Mouse (Mus musculus): ENCODE data around the gene Vnn3. TPM values are rescaled to one million over a fixed set of nuclear protein-coding genes. Genes with fewer than 3 reads are reported as not detected.

The Vnn3 gene
- total and polyA plus RNA-seq, 2 experiments from 2014 or later = 0.08 TPM; not detected in 1

GRCm38 (mm10) chr10:23852096-23852495, 834 bp downstream of the Vnn3 start:
- ATAC-seq (ENCODE audit: insufficient read depth, low read depth) (no peak), DNase-seq (ENCODE audit: low spot score) (no peak)
- H3K9me3 ChIP-seq (replicated peaks; ENCODE audit: control insufficient read depth, low read length) = no peaks in the 10 kb centered on the region
- H3K36me3 ChIP-seq (replicated peaks; ENCODE audit: control insufficient read depth, insufficient read depth, low read length) = no peaks in the 10 kb centered on the region
- H3K4me1 ChIP-seq (ENCODE audit: control insufficient read depth, insufficient read depth) = no peaks in the 10 kb centered on the region
- H3K9ac ChIP-seq (replicated peaks; ENCODE audit: low read depth, low read length) = no peak overlapping the region
- WGBS = 75% methylated on average over 2 of the region's 2 CpGs
- H3K27ac ChIP-seq (ENCODE audit: low read depth) = no peak overlapping the region
- no peak overlapping the region for H3K4me2 ChIP-seq (ENCODE audit: low read depth, low read length)
- no peaks in the 10 kb centered on the region for H3K27me3 ChIP-seq (ENCODE audit: control insufficient read depth, insufficient read depth, low read length)
- TF ChIP-seq EP300 (IDR thresholded peaks at IDR 0.05; ENCODE audit: low read depth) (no peak), CTCF (IDR thresholded peaks at IDR 0.05; ENCODE audit: low read depth) (no peak)
- H3K4me3 ChIP-seq (ENCODE audit: low read depth, low read length) = no peak overlapping the region

GRCm38 (mm10) chr10:23864362-23865312, 13.4 kb downstream of the Vnn3 start:
- 70% methylated on average over 9 of the region's 9 CpGs for WGBS
- H3K4me3 ChIP-seq (ENCODE audit: low read depth, low read length) = no peak overlapping the region
- no peaks in the 10 kb centered on the region for H3K36me3 ChIP-seq (replicated peaks; ENCODE audit: control insufficient read depth, insufficient read depth, low read length)
- H3K4me2 ChIP-seq (ENCODE audit: low read depth, low read length) = no peak overlapping the region
- H3K27me3 ChIP-seq (ENCODE audit: control insufficient read depth, insufficient read depth, low read length) = no peaks in the 10 kb centered on the region
- TF ChIP-seq EP300 (IDR thresholded peaks at IDR 0.05; ENCODE audit: low read depth) (no peak), CTCF (IDR thresholded peaks at IDR 0.05; ENCODE audit: low read depth) (no peak)
- peaks cover 12% of the 10 kb centered on the region for H3K9me3 ChIP-seq (replicated peaks; ENCODE audit: control insufficient read depth, low read length)
- H3K9ac ChIP-seq (replicated peaks; ENCODE audit: low read depth, low read length) = no peak overlapping the region
- H3K4me1 ChIP-seq (ENCODE audit: control insufficient read depth, insufficient read depth) = no peaks in the 10 kb centered on the region
- ATAC-seq (ENCODE audit: insufficient read depth, low read depth) (no peak), DNase-seq (ENCODE audit: low spot score) (no peak)
- no peak overlapping the region for H3K27ac ChIP-seq (ENCODE audit: low read depth)

- DNase-seq (ENCODE audit: low spot score) (no peak), ATAC-seq (ENCODE audit: insufficient read depth, low read depth) (no peak)
- no peak overlapping the region for H3K4me2 ChIP-seq (ENCODE audit: low read depth, low read length)
- WGBS = 80% methylated on average over 6 of the region's 6 CpGs
- H3K36me3 ChIP-seq (replicated peaks; ENCODE audit: control insufficient read depth, insufficient read depth, low read length) = no peaks in the 10 kb centered on the region
- no peaks in the 10 kb centered on the region for H3K27me3 ChIP-seq (ENCODE audit: control insufficient read depth, insufficient read depth, low read length)
- H3K9me3 ChIP-seq (replicated peaks; ENCODE audit: control insufficient read depth, low read length) = no peaks in the 10 kb centered on the region
- H3K4me3 ChIP-seq (ENCODE audit: low read depth, low read length) = no peak overlapping the region
- H3K9ac ChIP-seq (replicated peaks; ENCODE audit: low read depth, low read length) = no peak overlapping the region
- no peak overlapping the region for H3K27ac ChIP-seq (ENCODE audit: low read depth)
- no peaks in the 10 kb centered on the region for H3K4me1 ChIP-seq (ENCODE audit: control insufficient read depth, insufficient read depth)
- no peak for TF ChIP-seq EP300 (IDR thresholded peaks at IDR 0.05; ENCODE audit: low read depth)
Measured at GRCm38 (mm10) chr10:23880695-23881094, 29.4 kb downstream of the Vnn3 start.

GRCm38 (mm10) chr10:23884910-23885309, 33.6 kb downstream of the Vnn3 start:
- Histone ChIP-seq H3K4me3 (ENCODE audit: low read depth, low read length) (no peak overlapping the region), H3K4me2 (ENCODE audit: low read depth, low read length) (no peak overlapping the region), H3K9ac (replicated peaks; ENCODE audit: low read depth, low read length) (no peak overlapping the region), H3K4me1 (ENCODE audit: control insufficient read depth, insufficient read depth) (no peaks in the 10 kb centered on the region), H3K27ac (ENCODE audit: low read depth) (no peak overlapping the region), H3K36me3 (replicated peaks; ENCODE audit: control insufficient read depth, insufficient read depth, low read length) (no peaks in the 10 kb centered on the region), H3K27me3 (ENCODE audit: control insufficient read depth, insufficient read depth, low read length) (no peaks in the 10 kb centered on the region), H3K9me3 (replicated peaks; ENCODE audit: control insufficient read depth, low read length) (no peaks in the 10 kb centered on the region)
- 89% methylated on average over 1 of the region's 1 CpGs for WGBS
- DNase-seq (ENCODE audit: low spot score) (no peak), ATAC-seq (ENCODE audit: insufficient read depth, low read depth) (no peak)
- TF ChIP-seq CTCF (IDR thresholded peaks at IDR 0.05; ENCODE audit: low read depth) = no peak
- TF ChIP-seq EP300 (IDR thresholded peaks at IDR 0.05; ENCODE audit: low read depth) = no peak

GRCm38 (mm10) chr10:23886060-23886459, 34.8 kb downstream of the Vnn3 start:
- WGBS = 73% methylated on average over 3 of the region's 3 CpGs
- no peak for TF ChIP-seq EP300 (IDR thresholded peaks at IDR 0.05; ENCODE audit: low read depth)
- no peak for TF ChIP-seq CTCF (IDR thresholded peaks at IDR 0.05; ENCODE audit: low read depth)
- ATAC-seq (ENCODE audit: insufficient read depth, low read depth) (no peak), DNase-seq (ENCODE audit: low spot score) (no peak)
- no peaks in the 10 kb centered on the region for H3K36me3 ChIP-seq (replicated peaks; ENCODE audit: control insufficient read depth, insufficient read depth, low read length)
- H3K27ac ChIP-seq (ENCODE audit: low read depth) = no peak overlapping the region
- no peak overlapping the region for H3K9ac ChIP-seq (replicated peaks; ENCODE audit: low read depth, low read length)
- H3K4me1 ChIP-seq (ENCODE audit: control insufficient read depth, insufficient read depth) = no peaks in the 10 kb centered on the region
- H3K27me3 ChIP-seq (ENCODE audit: control insufficient read depth, insufficient read depth, low read length) = no peaks in the 10 kb centered on the region
- no peak overlapping the region for H3K4me3 ChIP-seq (ENCODE audit: low read depth, low read length)
- H3K9me3 ChIP-seq (replicated peaks; ENCODE audit: control insufficient read depth, low read length) = no peaks in the 10 kb centered on the region
- H3K4me2 ChIP-seq (ENCODE audit: low read depth, low read length) = no peak overlapping the region

All from heart, postnatal 0 days (tissue).